Mouse (Mus musculus): ENCODE results near the gene Hsf3.

- no peak for TF ChIP-seq CTCF (IDR thresholded peaks at IDR 0.05; ENCODE audit: low read depth)
- TF ChIP-seq EP300 (IDR thresholded peaks at IDR 0.05; ENCODE audit: low read depth) = no peak
Measured at GRCm38 (mm10) chrX:96456201-96456963, at the start of gene Hsf3.

Data from heart, postnatal 0 days (tissue).